Mouse (Mus musculus): ENCODE results near the gene Ifitm5. TPM values are rescaled to one million over a fixed set of nuclear protein-coding genes. Genes with fewer than 3 reads are reported as not detected.

The Ifitm5 gene
- total RNA-seq, 2 experiments from 2014 or later, result 0.64 TPM; not detected in 1

- DNase-seq, result peak; percentile 95
Observed at GRCm38 (mm10) chr7:140941222-140942051, 8.7 kb downstream of the Ifitm5 start, which contains the start of gene Pgghg. Pgghg (plus strand) TSS chr7:140941391.

GRCm38 (mm10) chr7:140939669-140940171 lies 10.4 kb downstream of the Ifitm5 start:
- DNase-seq, result peak; percentile 63

- no peak for DNase-seq
Observed at GRCm38 (mm10) chr7:140938896-140939295, 11.2 kb downstream of the Ifitm5 start.

- no peak for DNase-seq
Observed at GRCm38 (mm10) chr7:140938436-140938835, 11.7 kb downstream of the Ifitm5 start.

- no peak for DNase-seq
Observed at GRCm38 (mm10) chr7:140927181-140927580, 22.9 kb downstream of the Ifitm5 start.

GRCm38 (mm10) chr7:140923070-140923775 lies 26.9 kb downstream of the Ifitm5 start:
- DNase-seq, result no peak

GRCm38 (mm10) chr7:140922398-140923069 lies 27.6 kb downstream of the Ifitm5 start:
- DNase-seq, result peak; percentile 52

GRCm38 (mm10) chr7:140921225-140921975 lies 28.7 kb downstream of the Ifitm5 start:
- DNase-seq, result no peak

- no peak for DNase-seq
Observed at GRCm38 (mm10) chr7:140920418-140921029, 29.6 kb downstream of the Ifitm5 start, which contains the start of gene Nlrp6. Nlrp6 (plus strand) TSS chr7:140920902.

- no peak for DNase-seq
Observed at GRCm38 (mm10) chr7:140919911-140920310, 30.2 kb downstream of the Ifitm5 start.

GRCm38 (mm10) chr7:140914031-140914690 lies 35.9 kb downstream of the Ifitm5 start:
- DNase-seq, result no peak

GRCm38 (mm10) chr7:140912846-140913482 lies 37.1 kb downstream of the Ifitm5 start:
- no peak for DNase-seq

GRCm38 (mm10) chr7:140912293-140912692 lies 37.8 kb downstream of the Ifitm5 start:
- no peak for DNase-seq

- peak; percentile 56 for DNase-seq
Observed at GRCm38 (mm10) chr7:140908634-140909107, 41.4 kb downstream of the Ifitm5 start.

- no peak for DNase-seq
Observed at GRCm38 (mm10) chr7:140908181-140908580, 41.9 kb downstream of the Ifitm5 start.

GRCm38 (mm10) chr7:140907697-140908096 lies 42.4 kb downstream of the Ifitm5 start:
- no peak for DNase-seq

GRCm38 (mm10) chr7:140907131-140907530 lies 43.0 kb downstream of the Ifitm5 start:
- DNase-seq, result no peak

- no peak for DNase-seq
Observed at GRCm38 (mm10) chr7:140905642-140906081, 44.4 kb downstream of the Ifitm5 start.

- DNase-seq, result peak; percentile 44
Observed at GRCm38 (mm10) chr7:140903212-140903611, 46.9 kb downstream of the Ifitm5 start.
